Mouse (Mus musculus): ENCODE measurements around the gene Cep55.

The Cep55 gene

GRCm38 (mm10) chr19:38054720-38055192, at the start of gene Cep55:
Gene Cep55 (plus strand): TSS chr19:38055011.
- peak; percentile 94 to 96 for DNase-seq (ENCODE audit: low spot score in 2 of 2)

- DNase-seq (ENCODE audit: low spot score in 2 of 2) = no peak
Observed at GRCm38 (mm10) chr19:38011379-38011778, 43.4 kb upstream of the Cep55 start.

- DNase-seq (ENCODE audit: low spot score in 2 of 2) = no peak
Observed at GRCm38 (mm10) chr19:38014443-38014842, 40.4 kb upstream of the Cep55 start.

- no peak for DNase-seq (ENCODE audit: low spot score in 2 of 2)
Observed at GRCm38 (mm10) chr19:38015180-38015872, 39.5 kb upstream of the Cep55 start.

- DNase-seq (ENCODE audit: low spot score in 2 of 2) = no peak
Observed at GRCm38 (mm10) chr19:38015873-38016254, 38.9 kb upstream of the Cep55 start.

GRCm38 (mm10) chr19:38022710-38023109, 32.1 kb upstream of the Cep55 start:
- no peak for DNase-seq (ENCODE audit: low spot score in 2 of 2)

- DNase-seq (ENCODE audit: low spot score in 2 of 2) = no peak
Observed at GRCm38 (mm10) chr19:38023603-38024002, 31.2 kb upstream of the Cep55 start.

- DNase-seq (ENCODE audit: low spot score in 2 of 2) = no peak
Observed at GRCm38 (mm10) chr19:38025254-38026041, 29.4 kb upstream of the Cep55 start.

GRCm38 (mm10) chr19:38026211-38026624, 28.6 kb upstream of the Cep55 start:
- DNase-seq (ENCODE audit: low spot score in 2 of 2) = no peak

- DNase-seq (ENCODE audit: low spot score in 2 of 2) = no peak
Observed at GRCm38 (mm10) chr19:38027389-38027788, 27.4 kb upstream of the Cep55 start.

- DNase-seq (ENCODE audit: low spot score in 2 of 2) = no peak
Observed at GRCm38 (mm10) chr19:38027881-38028521, 26.8 kb upstream of the Cep55 start.

GRCm38 (mm10) chr19:38029292-38029691, 25.5 kb upstream of the Cep55 start:
- DNase-seq (ENCODE audit: low spot score in 2 of 2) = no peak

GRCm38 (mm10) chr19:38029871-38030270, 24.9 kb upstream of the Cep55 start:
- DNase-seq (ENCODE audit: low spot score in 2 of 2) = no peak

- peak; percentile 33 to 47 for DNase-seq (ENCODE audit: low spot score in 2 of 2)
Observed at GRCm38 (mm10) chr19:38030673-38031137, 24.1 kb upstream of the Cep55 start.

- DNase-seq (ENCODE audit: low spot score in 2 of 2) = no peak
Observed at GRCm38 (mm10) chr19:38031144-38031543, 23.7 kb upstream of the Cep55 start.

GRCm38 (mm10) chr19:38032993-38033734, 21.6 kb upstream of the Cep55 start:
- DNase-seq (ENCODE audit: low spot score in 2 of 2) = no peak

- no peak for DNase-seq (ENCODE audit: low spot score in 2 of 2)
Observed at GRCm38 (mm10) chr19:38033735-38034057, 21.1 kb upstream of the Cep55 start.

- DNase-seq (ENCODE audit: low spot score in 2 of 2) = no peak
Observed at GRCm38 (mm10) chr19:38034696-38035095, 20.1 kb upstream of the Cep55 start.

- no peak for DNase-seq (ENCODE audit: low spot score in 2 of 2)
Observed at GRCm38 (mm10) chr19:38035766-38036165, 19.0 kb upstream of the Cep55 start.

- DNase-seq (ENCODE audit: low spot score in 2 of 2) = no peak
Observed at GRCm38 (mm10) chr19:38038267-38038666, 16.5 kb upstream of the Cep55 start.

GRCm38 (mm10) chr19:38042261-38042722, 12.5 kb upstream of the Cep55 start:
- no peak for DNase-seq (ENCODE audit: low spot score in 2 of 2)

All from thymus, postnatal 10 days (tissue).